Mouse (Mus musculus): ENCODE measurements around the gene Tmbim7. TPM values are rescaled to one million over a fixed set of nuclear protein-coding genes. Genes with fewer than 3 reads are reported as not detected.
A peak's percentile ranks its signal among the peaks of the same experiment; 100 is the strongest.

The Tmbim7 gene
- polyA plus RNA-seq, 1 experiment from 2014 or later = not detected

DNA sequence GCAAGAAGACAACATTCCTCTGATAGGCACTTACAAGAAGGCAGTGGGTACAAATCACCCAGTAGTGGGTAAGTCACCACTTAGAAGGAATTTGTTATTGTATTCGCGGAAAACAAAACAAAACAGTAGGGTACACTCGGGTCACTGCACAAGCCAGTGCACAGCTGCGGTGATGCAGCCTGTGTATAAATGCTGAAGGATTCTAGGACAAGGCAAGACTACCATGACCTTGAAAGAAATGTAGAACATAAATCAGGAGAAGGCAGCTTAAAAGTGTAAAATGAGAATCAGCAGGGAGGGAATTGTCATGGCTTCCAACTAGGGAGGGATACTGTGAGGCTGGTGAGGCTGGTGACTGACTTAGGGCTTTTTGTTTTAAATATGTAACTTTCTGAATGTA, 51.2 kb downstream of the Tmbim7 start:
- no peak for TF ChIP-seq CTCF (IDR thresholded peaks at IDR 0.05; ENCODE audit: low read depth)
- Histone ChIP-seq H3K27ac (no peak overlapping the region), H3K36me3 (ENCODE audit: insufficient read depth, low read length) (peaks cover 14% of the 10 kb centered on the region; the same call in 1 of the 2 replicates), H3K4me2 (ENCODE audit: low read length) (no peak overlapping the region), H3K9ac (ENCODE audit: low read depth, low read length) (no peak overlapping the region), H3K27me3 (ENCODE audit: insufficient read depth, low read length) (no peaks in the 10 kb centered on the region), H3K4me1 (replicated peaks; ENCODE audit: insufficient read depth, low read length) (no peaks in the 10 kb centered on the region), H3K4me3 (replicated peaks; ENCODE audit: low read depth, low read length) (no peak overlapping the region), H3K9me3 (replicated peaks; ENCODE audit: low read length) (no peaks in the 10 kb centered on the region)
- ATAC-seq (replicated peaks; ENCODE audit: low FRiP score, low read depth) (0 out of 2 replicates have a peak, but pooled peaks have one; percentile 25), DNase-seq (ENCODE audit: low spot score) (peak; percentile 63)
- 42% methylated on average over 4 of the region's 4 CpGs for WGBS

DNA sequence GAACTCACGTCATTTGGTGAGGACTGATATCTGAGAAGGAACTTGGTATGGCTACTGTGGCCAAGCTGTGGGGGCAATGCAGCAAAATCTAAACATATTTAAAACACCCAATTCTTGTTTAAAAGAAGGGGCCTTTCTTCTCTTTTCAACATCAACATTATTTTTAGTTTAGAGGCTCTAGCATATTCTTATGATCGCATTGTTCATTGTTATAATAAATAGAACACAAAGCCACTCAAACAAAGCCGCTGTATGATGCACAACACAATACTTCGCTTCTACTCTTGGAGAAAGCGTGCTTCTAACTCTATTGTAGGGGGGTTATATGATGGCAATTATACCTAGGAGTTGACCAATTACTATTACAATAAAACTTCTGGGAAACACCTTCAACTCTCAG, 64.8 kb downstream of the Tmbim7 start:
- Histone ChIP-seq H3K4me3 (replicated peaks; ENCODE audit: low read depth, low read length) (no peak overlapping the region), H3K27me3 (ENCODE audit: insufficient read depth, low read length) (no peaks in the 10 kb centered on the region), H3K36me3 (ENCODE audit: insufficient read depth, low read length) (peaks cover 13% of the 10 kb centered on the region; the same call in 1 of the 2 replicates), H3K9me3 (replicated peaks; ENCODE audit: low read length) (no peaks in the 10 kb centered on the region), H3K27ac (no peak overlapping the region), H3K4me1 (replicated peaks; ENCODE audit: insufficient read depth, low read length) (no peaks in the 10 kb centered on the region), H3K4me2 (ENCODE audit: low read length) (no peak overlapping the region), H3K9ac (ENCODE audit: low read depth, low read length) (no peak overlapping the region)
- TF ChIP-seq CTCF (IDR thresholded peaks at IDR 0.05; ENCODE audit: low read depth) = no peak
- 96% methylated on average over 5 of the region's 5 CpGs for WGBS
- DNase-seq (ENCODE audit: low spot score) (no peak), ATAC-seq (replicated peaks; ENCODE audit: low FRiP score, low read depth) (no peak)

DNA sequence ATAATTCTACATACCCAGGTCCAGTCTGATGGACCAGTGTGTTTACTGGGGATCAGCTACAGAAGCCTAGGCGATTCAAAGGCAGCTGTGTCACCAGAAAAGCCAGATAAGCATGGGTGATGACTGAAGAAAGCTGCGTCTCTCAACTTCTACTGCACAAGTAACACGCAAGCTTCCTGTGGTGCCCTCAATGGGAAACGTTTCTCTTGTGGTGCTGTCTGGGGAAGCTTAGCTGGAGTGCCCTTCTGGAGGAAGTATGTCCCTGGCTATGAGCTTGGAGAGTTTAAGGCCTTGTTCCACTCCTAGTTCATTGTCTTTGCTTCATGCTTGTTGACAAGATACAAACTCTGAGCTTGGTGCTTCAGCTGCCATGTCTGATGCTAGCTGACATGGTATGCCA, 68.4 kb downstream of the Tmbim7 start:
- Histone ChIP-seq H3K27me3 (ENCODE audit: insufficient read depth, low read length) (no peaks in the 10 kb centered on the region), H3K36me3 (ENCODE audit: insufficient read depth, low read length) (0 out of 2 replicates have a peak, but pooled peaks cover 12% of the 10 kb centered on the region), H3K4me2 (ENCODE audit: low read length) (no peak overlapping the region), H3K27ac (no peak overlapping the region), H3K4me3 (replicated peaks; ENCODE audit: low read depth, low read length) (no peak overlapping the region), H3K4me1 (replicated peaks; ENCODE audit: insufficient read depth, low read length) (no peaks in the 10 kb centered on the region), H3K9ac (ENCODE audit: low read depth, low read length) (no peak overlapping the region), H3K9me3 (replicated peaks; ENCODE audit: low read length) (no peaks in the 10 kb centered on the region)
- ATAC-seq (replicated peaks; ENCODE audit: low FRiP score, low read depth) (no peak), DNase-seq (ENCODE audit: low spot score) (no peak)
- TF ChIP-seq CTCF (IDR thresholded peaks at IDR 0.05; ENCODE audit: low read depth) = no peak
- WGBS = 93% methylated on average over 4 of the region's 4 CpGs

DNA sequence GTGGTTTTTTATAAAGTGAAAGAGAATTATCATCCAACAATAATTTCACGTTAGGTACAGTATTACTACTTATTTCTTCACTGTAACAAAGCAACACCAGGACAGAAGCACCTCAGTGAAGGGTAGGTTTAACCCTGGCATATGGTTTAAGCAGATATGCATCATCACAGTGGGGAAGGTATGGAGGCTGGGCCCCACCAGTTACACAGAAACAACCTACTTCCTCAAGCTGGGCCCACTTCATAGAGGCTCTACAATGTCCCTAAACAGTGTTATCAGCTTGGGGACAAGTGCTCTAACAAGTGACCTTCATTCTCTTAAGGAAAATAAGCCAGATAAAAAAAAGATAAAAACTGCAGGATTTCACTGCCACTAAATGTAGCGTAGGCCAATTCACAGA, 71.9 kb downstream of the Tmbim7 start:
- Histone ChIP-seq H3K9ac (ENCODE audit: low read depth, low read length) (no peak overlapping the region), H3K36me3 (ENCODE audit: insufficient read depth, low read length) (0 out of 2 replicates have a peak, but pooled peaks cover 12% of the 10 kb centered on the region), H3K9me3 (replicated peaks; ENCODE audit: low read length) (no peaks in the 10 kb centered on the region), H3K4me1 (replicated peaks; ENCODE audit: insufficient read depth, low read length) (no peaks in the 10 kb centered on the region), H3K27ac (no peak overlapping the region), H3K27me3 (ENCODE audit: insufficient read depth, low read length) (no peaks in the 10 kb centered on the region), H3K4me3 (replicated peaks; ENCODE audit: low read depth, low read length) (no peak overlapping the region), H3K4me2 (ENCODE audit: low read length) (no peak overlapping the region)
- WGBS = 93% methylated on average over 2 of the region's 2 CpGs
- no peak for ATAC-seq (replicated peaks; ENCODE audit: low FRiP score, low read depth)
- DNase-seq (ENCODE audit: low spot score) = no peak
- no peak for TF ChIP-seq CTCF (IDR thresholded peaks at IDR 0.05; ENCODE audit: low read depth)

DNA sequence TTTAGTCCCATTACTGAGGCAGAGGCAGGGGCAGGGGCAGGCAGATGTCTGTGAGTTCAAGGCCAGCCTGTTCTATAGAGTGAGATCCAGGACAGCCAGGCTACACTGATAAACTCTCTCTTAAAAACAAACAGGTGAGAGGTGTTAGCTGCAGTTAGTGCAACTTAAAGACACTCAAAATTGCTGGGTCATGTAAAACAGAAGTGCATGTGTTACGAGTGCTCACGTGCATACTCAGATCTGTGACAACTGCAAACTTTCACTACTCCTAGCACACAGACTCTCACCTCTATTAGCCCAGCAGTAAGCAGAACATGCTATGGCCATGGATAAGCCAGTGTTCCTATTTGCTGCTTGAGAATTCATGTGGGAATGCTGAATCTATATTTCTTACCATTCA, 72.4 kb downstream of the Tmbim7 start:
- no peak overlapping the region for H3K4me3 ChIP-seq (replicated peaks; ENCODE audit: low read depth, low read length)
- WGBS = 92% methylated on average over 2 of the region's 2 CpGs
- no peaks in the 10 kb centered on the region for H3K9me3 ChIP-seq (replicated peaks; ENCODE audit: low read length)
- H3K36me3 ChIP-seq (ENCODE audit: insufficient read depth, low read length) = 0 out of 2 replicates have a peak, but pooled peaks cover 12% of the 10 kb centered on the region
- no peaks in the 10 kb centered on the region for H3K4me1 ChIP-seq (replicated peaks; ENCODE audit: insufficient read depth, low read length)
- H3K4me2 ChIP-seq (ENCODE audit: low read length) = no peak overlapping the region
- ATAC-seq (replicated peaks; ENCODE audit: low FRiP score, low read depth) (no peak), DNase-seq (ENCODE audit: low spot score) (no peak)
- H3K27me3 ChIP-seq (ENCODE audit: insufficient read depth, low read length) = no peaks in the 10 kb centered on the region
- no peak overlapping the region for H3K9ac ChIP-seq (ENCODE audit: low read depth, low read length)
- TF ChIP-seq CTCF (IDR thresholded peaks at IDR 0.05; ENCODE audit: low read depth) = no peak
- H3K27ac ChIP-seq = no peak overlapping the region

DNA sequence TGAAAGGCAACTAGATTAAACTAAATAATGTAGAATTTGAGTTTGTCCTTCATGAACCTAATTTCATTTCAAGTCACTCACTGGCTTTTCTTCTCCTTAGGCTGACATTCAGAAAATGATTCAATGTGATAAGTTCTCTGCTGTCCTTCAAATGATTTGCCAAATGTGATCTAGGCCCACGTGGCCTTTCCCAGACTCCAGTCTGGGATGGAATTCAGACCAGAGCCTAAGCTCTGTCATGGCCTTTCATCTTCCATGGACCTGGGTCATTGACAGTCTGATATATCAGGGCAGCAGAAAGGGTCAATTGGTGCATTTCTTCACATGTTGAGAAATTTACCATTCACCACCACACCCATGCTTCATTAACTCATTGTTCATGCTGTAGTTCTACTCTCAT, 74.5 kb downstream of the Tmbim7 start:
- Histone ChIP-seq H3K4me2 (ENCODE audit: low read length) (no peak overlapping the region), H3K9me3 (replicated peaks; ENCODE audit: low read length) (no peaks in the 10 kb centered on the region), H3K4me3 (replicated peaks; ENCODE audit: low read depth, low read length) (no peak overlapping the region), H3K27ac (no peak overlapping the region), H3K4me1 (replicated peaks; ENCODE audit: insufficient read depth, low read length) (no peaks in the 10 kb centered on the region), H3K36me3 (ENCODE audit: insufficient read depth, low read length) (0 out of 2 replicates have a peak, but pooled peaks cover 3% of the 10 kb centered on the region), H3K9ac (ENCODE audit: low read depth, low read length) (no peak overlapping the region), H3K27me3 (ENCODE audit: insufficient read depth, low read length) (no peaks in the 10 kb centered on the region)
- TF ChIP-seq CTCF (IDR thresholded peaks at IDR 0.05; ENCODE audit: low read depth) = no peak
- ATAC-seq (replicated peaks; ENCODE audit: low FRiP score, low read depth) = no peak
- 92% methylated on average over 1 of the region's 1 CpGs for whole genome bisulfite sequencing
- DNase-seq (ENCODE audit: low spot score) = no peak

DNA sequence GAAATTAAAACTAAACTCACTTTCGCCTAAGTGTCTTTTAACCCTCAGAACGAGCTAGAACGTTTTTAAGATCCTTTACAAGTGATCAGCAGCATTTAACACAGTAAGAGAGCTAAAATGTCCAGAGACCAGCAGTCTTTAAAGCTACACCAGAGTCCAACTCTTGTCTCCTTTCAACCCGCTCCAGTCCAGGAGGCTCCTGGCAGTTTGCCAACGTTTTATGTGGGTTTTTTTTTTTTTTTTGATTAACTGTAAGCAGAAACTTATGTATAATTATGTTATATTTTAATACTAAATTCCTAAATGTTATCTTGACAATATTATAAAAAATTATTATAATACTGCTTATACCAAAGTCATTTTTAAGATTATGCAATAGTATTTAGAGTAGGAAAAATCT, 77.8 kb downstream of the Tmbim7 start:
- Histone ChIP-seq H3K4me2 (ENCODE audit: low read length) (no peak overlapping the region), H3K9ac (ENCODE audit: low read depth, low read length) (no peak overlapping the region), H3K9me3 (replicated peaks; ENCODE audit: low read length) (no peaks in the 10 kb centered on the region), H3K4me3 (replicated peaks; ENCODE audit: low read depth, low read length) (no peak overlapping the region), H3K27ac (no peak overlapping the region), H3K36me3 (ENCODE audit: insufficient read depth, low read length) (0 out of 2 replicates have a peak, but pooled peaks cover 4% of the 10 kb centered on the region), H3K4me1 (replicated peaks; ENCODE audit: insufficient read depth, low read length) (no peaks in the 10 kb centered on the region), H3K27me3 (ENCODE audit: insufficient read depth, low read length) (no peaks in the 10 kb centered on the region)
- no peak for TF ChIP-seq CTCF (IDR thresholded peaks at IDR 0.05; ENCODE audit: low read depth)
- DNase-seq (ENCODE audit: low spot score) = peak; percentile 16
- ATAC-seq (replicated peaks; ENCODE audit: low FRiP score, low read depth) = no peak
- WGBS = 68% methylated on average over 5 of the region's 5 CpGs

Small RNAs within 50 kb of the gene (microRNA-seq; reads per million reads assigned to microRNA genes)
- gene Gm22926 = not detected
- gene Gm26238 = not detected

Other genes with a start within 250 kb of the Tmbim7 start
- 30.6 and 31.0 TPM in 2 replicates for gene Fam133b, start 107.3 kb upstream of the Tmbim7 start, polyA plus RNA-seq (2015; fragmentation: Nextera tagmentation; extraction: Ambion mirVana)
- 0.41 and 0.62 TPM in 2 replicates for gene 1700109H08Rik, start 79.6 kb upstream of the Tmbim7 start, polyA plus RNA-seq (2015; fragmentation: Nextera tagmentation; extraction: Ambion mirVana)
- 16.4 and 16.6 TPM in 2 replicates for gene Pex1, start 55.1 kb upstream of the Tmbim7 start, polyA plus RNA-seq (2015; fragmentation: Nextera tagmentation; extraction: Ambion mirVana)
- gene Rbm48, start 54.6 kb upstream of the Tmbim7 start, polyA plus RNA-seq (2015; fragmentation: Nextera tagmentation; extraction: Ambion mirVana) = 10.2 and 12.1 TPM in 2 replicates
- 85.8 and 88.5 TPM in 2 replicates for gene Gatad1, start 6.0 kb downstream of the Tmbim7 start, polyA plus RNA-seq (2015; fragmentation: Nextera tagmentation; extraction: Ambion mirVana)
- gene Ankib1, start 151.7 kb downstream of the Tmbim7 start, polyA plus RNA-seq (2015; fragmentation: Nextera tagmentation; extraction: Ambion mirVana) = 13.3 and 14.1 TPM in 2 replicates
- 36.7 and 39.4 TPM in 2 replicates for gene Krit1, start 152.0 kb downstream of the Tmbim7 start, polyA plus RNA-seq (2015; fragmentation: Nextera tagmentation; extraction: Ambion mirVana)
- gene Lrrd1, start 194.0 kb downstream of the Tmbim7 start, polyA plus RNA-seq (2015; fragmentation: Nextera tagmentation; extraction: Ambion mirVana) = not detected in 2 replicates
- 8.0 and 8.4 TPM in 2 replicates for gene Mterf1a, start 242.8 kb downstream of the Tmbim7 start, polyA plus RNA-seq (2015; fragmentation: Nextera tagmentation; extraction: Ambion mirVana)